Mouse (Mus musculus): ENCODE measurements around the gene Prr3.

DNA sequence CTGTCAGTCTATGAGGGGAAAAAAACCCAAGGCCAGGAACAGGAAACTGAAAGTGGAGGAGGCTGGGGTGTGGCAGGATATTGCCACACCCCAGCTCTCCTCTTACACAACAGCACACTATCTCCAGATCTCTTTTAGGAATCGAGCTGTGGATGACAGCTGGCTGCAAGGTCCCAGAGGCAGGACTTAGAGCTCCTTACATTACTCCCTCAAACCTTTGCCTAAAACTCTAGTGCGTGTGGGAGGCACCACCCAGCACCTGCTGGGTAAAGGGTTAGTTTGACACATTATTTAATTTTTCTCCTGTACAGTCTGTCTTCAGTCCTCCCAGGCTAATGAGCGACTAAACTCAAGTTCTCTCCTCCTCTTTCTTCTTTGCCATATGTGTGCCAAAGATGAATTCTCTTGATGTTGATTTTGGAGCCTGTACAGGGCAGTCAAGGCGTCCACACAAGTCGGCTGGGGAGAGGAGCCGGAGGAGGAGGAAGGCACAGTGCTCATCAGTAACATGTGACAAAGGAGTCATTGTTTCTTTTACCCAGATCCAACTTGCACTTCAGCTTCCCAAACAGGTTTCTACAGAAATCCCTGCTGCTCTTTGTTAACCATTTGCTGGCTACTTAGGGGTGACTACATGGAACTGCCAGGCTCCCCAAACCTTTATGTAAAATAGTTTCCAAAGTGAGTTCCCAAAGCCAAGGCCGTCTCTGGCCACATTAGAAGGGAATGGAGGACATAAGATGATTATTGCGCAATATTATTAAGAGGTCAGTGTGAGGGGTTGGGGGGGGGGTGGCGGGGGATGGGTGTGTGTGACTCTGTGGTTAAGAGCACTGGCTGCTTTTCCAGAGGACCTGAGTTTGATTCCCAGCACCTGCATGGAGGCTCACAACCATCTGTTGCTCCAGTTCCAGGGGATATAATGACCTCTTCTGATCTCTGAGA, 43.9 kb upstream of the Prr3 start:
- no peak for TF ChIP-seq GATA1 (IDR thresholded peaks at IDR 0.05; ENCODE audit: borderline replicate concordance, low read length)
- TF ChIP-seq POLR2AphosphoS5 (IDR thresholded peaks at IDR 0.05; ENCODE audit: insufficient replicate concordance, low read depth, low read length), result no peak
- TF ChIP-seq CTCF (IDR thresholded peaks at IDR 0.05; ENCODE audit: low read depth, low read length), result no peak

All from G1E (cell line).